Mouse (Mus musculus): Measurements from ENCODE around the gene Phgdh.
A peak's percentile ranks its signal among the peaks of the same experiment; 100 is the strongest.

Phgdh gene

GRCm38 (mm10) chr3:98283205-98283604, 56.6 kb downstream of the Phgdh start:
- no peak for DNase-seq

GRCm38 (mm10) chr3:98282422-98282821, 57.4 kb downstream of the Phgdh start:
- DNase-seq: no peak

DNA sequence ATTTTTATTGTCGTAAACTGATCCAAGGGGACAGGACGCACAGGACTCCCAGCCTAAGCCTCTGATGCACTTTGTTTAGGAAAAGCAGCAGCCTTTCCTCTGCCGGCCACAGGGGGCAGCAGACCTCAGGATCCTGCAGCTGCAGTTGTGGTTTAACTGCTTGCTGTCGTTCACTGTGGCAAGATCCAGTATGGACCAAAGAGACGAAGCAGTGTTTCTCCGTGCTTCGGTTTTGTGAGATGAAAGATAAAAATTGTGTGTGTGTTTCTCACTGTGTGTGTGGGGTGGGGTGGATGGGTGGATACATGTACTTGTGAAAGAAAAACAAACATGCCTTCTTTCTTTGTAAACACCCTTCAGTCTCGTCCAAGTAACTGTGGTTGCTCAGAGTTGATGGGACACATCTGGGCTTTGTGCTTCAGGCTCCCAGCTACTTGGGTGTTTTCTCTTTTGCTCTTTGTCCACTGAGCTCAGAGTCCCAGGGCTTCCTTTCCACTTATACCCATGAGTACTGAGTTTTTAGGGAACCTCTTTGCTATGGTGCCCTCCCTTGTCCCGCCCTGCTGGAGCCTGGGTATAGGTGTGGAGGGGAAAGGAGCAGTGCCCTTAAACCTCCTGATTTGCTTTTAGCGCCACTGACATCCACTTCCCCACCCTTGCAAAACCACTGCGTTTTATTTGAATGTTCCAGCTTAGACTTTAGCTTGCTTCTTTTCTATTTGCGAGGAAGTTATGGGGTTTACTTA, 58.7 kb downstream of the Phgdh start:
- DNase-seq: peak; percentile 71

DNA sequence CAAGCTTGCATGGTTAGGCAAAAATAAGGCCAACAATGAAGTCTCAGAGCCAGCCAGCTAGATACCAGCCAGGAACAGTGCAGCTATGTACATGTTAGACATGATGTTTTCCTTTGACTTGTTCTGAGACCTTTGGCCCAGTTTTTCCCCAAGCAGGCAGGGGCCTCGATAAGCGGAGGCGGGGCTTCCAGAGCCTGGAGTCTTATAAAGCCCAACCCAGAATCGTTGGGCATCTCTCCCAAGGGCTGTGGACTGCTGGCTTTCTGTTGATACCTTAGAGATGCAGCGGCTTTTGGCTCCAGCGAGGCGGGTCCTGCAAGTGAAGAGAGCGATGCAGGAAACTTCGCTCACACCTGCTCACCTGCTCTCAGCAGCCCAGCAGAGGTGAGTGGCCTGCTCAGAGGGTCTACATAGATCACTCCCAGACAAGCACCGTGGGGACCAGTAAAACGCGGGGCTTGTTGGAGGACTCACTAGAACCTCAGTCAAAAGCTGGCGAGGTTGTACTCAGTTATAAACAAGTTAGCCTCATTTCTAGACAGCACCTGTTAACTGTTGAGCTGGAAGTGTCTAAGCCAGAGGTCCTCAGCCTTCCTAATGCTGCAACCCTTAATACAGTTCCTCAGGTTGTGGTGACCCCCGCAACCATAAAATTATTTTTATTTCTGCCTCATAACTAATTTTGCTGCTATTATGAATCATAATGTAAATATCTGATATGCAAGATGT, 59.4 kb downstream of the Phgdh start, which contains the start of gene Hmgcs2:
Gene Hmgcs2 (plus strand): TSS at position 232 of the 729 bp plus-strand sequence.
- DNase-seq: peak; percentile 75

- no peak for DNase-seq
These were observed 60.1 kb downstream of the Phgdh start for GRCm38 (mm10) chr3:98279682-98280081.

DNA sequence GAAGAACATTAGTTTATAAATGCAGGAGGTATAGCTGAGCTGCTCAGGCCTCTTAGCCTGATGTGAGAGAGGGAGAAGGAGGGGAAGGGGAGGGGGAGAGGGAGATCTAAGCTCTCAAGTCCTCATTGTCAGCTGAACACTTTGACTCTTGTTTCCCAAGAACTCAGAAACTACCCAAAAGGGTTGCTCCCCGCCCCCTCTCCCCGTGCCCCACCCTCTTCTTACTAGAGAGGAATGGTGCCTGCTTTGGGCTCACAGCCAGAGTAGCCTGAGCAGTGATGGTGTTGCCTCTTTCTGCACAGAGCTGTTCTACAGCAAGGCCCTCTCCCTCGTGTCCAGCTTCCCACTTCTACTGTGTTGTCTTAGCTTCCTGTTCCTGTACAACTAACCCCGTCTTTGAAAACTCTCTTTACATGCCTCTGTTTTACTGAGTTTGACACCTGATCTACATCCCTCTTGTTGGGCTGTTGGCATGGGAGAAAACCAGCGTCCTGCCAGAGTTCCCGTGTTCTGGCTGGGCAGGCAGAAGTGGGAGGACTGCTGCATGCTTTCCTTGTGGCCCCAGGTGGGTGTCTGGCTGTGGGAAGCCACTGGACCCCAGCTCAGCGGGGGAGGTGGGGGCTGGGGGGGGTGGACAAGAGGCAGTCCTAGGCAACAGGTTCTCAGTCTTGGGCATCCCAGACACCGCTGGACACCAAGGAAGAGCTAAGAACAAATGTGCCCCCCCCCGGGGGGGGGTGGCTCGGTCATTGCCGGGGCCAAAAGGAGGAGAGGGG, 66.0 kb downstream of the Phgdh start:
- no peak for DNase-seq

GRCm38 (mm10) chr3:98267249-98267651, 72.5 kb downstream of the Phgdh start:
- DNase-seq: peak; percentile 82
